Mouse (Mus musculus) Patski (cell line): ENCODE measurements at regions not wholly inside any gene's neighbourhood (a gene's known extent, or its start where the extent isn't known, plus 50 kb on each side); places are given as distances from the start of the nearest gene placed in this dataset.
"Not testable (repeated sequence)": the region's sequence is repeated elsewhere in the genome, so short reads cannot be mapped to it uniquely, and the experiment has no call there.

Experiments used
- ATAC-seq: fragments of 100-300 bp; one replicate; pipeline ENCODE4 v1.8.0; 2021
- CTCF ChIA-PET: fragments of 350-600 bp; sonication (Branson Sonifier 250); formaldehyde crosslinking; loops from one replicate; lab custom pipeline; 2022; ENCODE audit warnings: inconsistent platforms; lab: Charles Lee
- POLR2A ChIA-PET: fragments of 350-600 bp; sonication (Branson Sonifier 250); formaldehyde crosslinking; loops from one replicate; lab custom pipeline; 2022; ENCODE audit warnings: antibody characterized with exemption, inconsistent platforms; lab: Charles Lee
- DNase-seq: peaks from one replicate; pipeline ENCODE4 v3.0.0-alpha.2; 2011; ENCODE audit warnings: low read depth, low spot score
- H3K27me3 ChIP-seq: fragments of 371-371 bp; one replicate; pipeline ENCODE4 v1.5.1; 2021
- CTCF ChIP-seq: fragments of 100-300 bp; IDR thresholded peaks from one replicate; pipeline ENCODE4 v1.5.1; 2021
- in situ Hi-C: fragments of 300-500 bp; cut with MboI; formaldehyde crosslinking; loops from 3 replicates; pipeline ENCODE4 v1.11.1; 2018; ENCODE audit warnings: low pct_unique_long_range_greater_than_20kb, mixed read lengths

DNA sequence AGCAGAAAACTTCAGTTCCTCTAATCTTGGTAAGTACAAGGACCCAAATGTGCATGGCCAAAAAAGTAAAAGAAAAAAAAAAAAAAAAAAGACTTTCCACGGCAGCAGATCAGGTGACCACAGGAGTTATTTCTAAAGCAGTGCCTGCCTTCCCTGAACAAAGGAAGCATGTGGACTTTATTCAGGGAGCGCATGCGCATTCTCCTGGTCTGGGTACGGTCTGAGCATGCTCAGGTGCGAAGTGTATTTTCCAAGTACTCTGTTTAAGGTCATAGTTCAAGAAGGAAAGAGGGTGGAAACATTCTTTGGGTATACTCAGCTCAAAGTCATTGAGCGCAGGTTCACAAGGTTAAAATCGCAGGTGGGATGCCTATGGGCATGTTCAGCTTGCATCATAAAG lies 103.1 kb upstream of the Eif4g2 start:
- no peak for ATAC-seq
- no peaks in the 10 kb centered on the region for H3K27me3 ChIP-seq
- no peak for TF ChIP-seq CTCF
- in situ Hi-C loops = no loop called here
- POLR2A ChIA-PET = interaction anchor here (0.6 to 0.7 kb wide), 2 partner anchors 721 to 881 kb away, joined by 3 to 4 read pairs; no protein-coding TSS in a partner anchor
- CTCF ChIA-PET = interaction anchor here (1.1 kb wide), 1 partner anchor 56 kb away, joined by 4 read pairs; no protein-coding TSS in a partner anchor
- no peak for DNase-seq

DNA sequence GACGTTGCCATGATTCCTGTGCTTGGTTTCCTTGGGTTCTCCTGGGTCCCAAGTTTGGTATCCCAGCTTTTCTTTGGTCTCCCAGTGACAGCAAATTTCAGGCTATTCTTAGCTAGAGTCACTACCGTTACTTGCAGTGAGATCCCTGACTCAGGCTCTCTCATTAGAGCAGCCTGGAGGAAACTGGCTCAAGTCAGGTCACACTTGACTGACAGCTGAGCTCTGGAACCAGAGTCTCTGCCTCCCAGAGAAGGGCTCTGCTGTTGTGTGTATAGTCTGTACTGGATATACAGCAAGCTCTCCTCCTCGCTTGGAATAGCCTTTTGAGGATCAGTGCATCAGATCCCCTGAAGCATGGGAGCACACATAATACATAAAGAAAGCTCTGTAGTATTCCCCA lies 100.7 kb upstream of the Eif4g2 start:
- POLR2A ChIA-PET = interaction anchor here (0.6 kb wide), 1 partner anchor 55 kb away, joined by 5 read pairs; no protein-coding TSS in a partner anchor
- peak; percentile 55 for ATAC-seq
- TF ChIP-seq CTCF = no peak
- in situ Hi-C loops = loop anchor here (5.0 kb wide), 2 partner anchors 59 to 779 kb away; no protein-coding TSS in a partner anchor
- H3K27me3 ChIP-seq = no peaks in the 10 kb centered on the region
- CTCF ChIA-PET = interaction anchor here (0.9 to 5.9 kb wide), 7 partner anchors 10 to 134 kb away, joined by 3 to 55 read pairs (median 3); no protein-coding TSS in a partner anchor
- peak; percentile 49 for DNase-seq

DNA sequence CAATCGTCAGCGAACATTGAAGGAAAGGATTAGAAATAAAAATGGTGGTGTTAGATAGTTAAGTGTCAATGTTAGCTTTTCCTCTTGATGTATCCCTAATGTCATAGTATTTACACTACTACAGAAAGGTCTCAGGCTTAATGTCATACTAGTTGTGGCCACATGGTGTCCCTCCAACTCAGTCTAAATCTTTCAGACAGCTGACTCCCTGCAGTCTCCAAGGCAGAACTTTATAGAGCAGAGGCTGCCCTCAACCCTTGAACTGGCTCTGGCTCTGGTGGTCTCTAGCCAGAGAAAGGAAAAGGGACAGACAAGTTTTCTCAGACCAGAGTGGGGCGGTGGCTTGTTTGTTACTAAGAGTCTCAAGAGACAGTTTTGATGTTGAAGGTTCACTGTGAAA lies 99.5 kb upstream of the Eif4g2 start:
- ATAC-seq (no peak), DNase-seq (no peak)
- in situ Hi-C loops = loop anchor here (5.0 kb wide), 2 partner anchors 60 to 780 kb away; no protein-coding TSS in a partner anchor
- no peaks in the 10 kb centered on the region for H3K27me3 ChIP-seq
- ChIA-PET CTCF (interaction anchor here (0.7 to 5.9 kb wide), 11 partner anchors 11 to 786 kb away, joined by 3 to 55 read pairs (median 3); no protein-coding TSS in a partner anchor), POLR2A (interaction anchor here (1.3 kb wide), 1 partner anchor 100 kb away, joined by 5 read pairs; the partner anchor contains the start of gene Eif4g2)
- peak; percentile 82 for TF ChIP-seq CTCF

DNA sequence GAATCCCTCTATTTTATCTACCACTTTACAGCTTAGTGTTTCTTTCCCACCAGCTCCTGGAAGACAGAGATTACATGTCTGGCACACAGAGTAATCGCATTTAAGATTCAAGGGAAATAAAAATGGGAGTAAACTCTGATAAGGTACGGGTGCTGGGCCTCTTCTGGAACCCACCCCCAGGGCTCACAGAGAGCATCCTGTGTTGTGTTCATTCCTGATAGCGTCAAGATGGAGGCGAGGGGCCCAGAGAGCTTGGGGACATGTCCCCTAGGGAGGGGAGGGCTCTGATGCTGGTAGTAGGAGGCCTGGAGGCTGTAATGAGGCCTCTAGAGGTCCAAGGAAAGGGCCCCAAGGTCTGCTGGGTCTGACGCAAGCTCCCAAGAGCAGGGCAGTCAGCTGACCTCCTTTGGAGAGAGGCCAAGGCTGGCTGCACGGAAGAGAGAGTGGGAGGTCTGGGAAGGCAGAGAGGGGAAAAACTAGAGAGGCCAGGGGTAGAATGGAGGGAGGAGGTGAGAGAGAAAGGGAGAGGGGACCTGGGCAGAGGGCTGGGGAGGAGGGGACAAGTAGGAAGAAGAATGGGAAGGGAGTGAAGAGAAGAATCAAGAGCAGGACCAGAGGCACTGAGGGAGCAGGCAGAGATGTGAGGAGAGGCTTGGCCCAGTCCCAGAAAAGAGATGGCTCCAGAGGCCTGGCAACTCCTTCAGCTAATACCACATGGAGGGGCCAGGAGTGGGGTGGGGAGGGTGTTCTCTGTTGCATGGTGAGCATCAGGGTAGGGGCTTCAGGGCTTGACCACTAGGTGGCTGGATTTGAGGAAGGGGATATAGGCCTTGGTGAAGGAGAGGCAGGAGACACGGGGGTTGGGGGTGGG lies 96.8 kb upstream of the Eif4g2 start:
- in situ Hi-C loops = loop anchor here (5.0 kb wide), 2 partner anchors 63 to 783 kb away; no protein-coding TSS in a partner anchor
- TF ChIP-seq CTCF = no peak
- POLR2A ChIA-PET = interaction anchor here (0.9 to 1.7 kb wide), 2 partner anchors 8 to 97 kb away, joined by 3 read pairs; partner anchors contain the start of gene Eif4g2
- no peaks in the 10 kb centered on the region for H3K27me3 ChIP-seq
- DNase-seq = no peak
- CTCF ChIA-PET = interaction anchor here (1.1 to 5.9 kb wide), 4 partner anchors 12 to 790 kb away, joined by 3 to 55 read pairs (median 4); no protein-coding TSS in a partner anchor
- peak; percentile 33 for ATAC-seq

DNA sequence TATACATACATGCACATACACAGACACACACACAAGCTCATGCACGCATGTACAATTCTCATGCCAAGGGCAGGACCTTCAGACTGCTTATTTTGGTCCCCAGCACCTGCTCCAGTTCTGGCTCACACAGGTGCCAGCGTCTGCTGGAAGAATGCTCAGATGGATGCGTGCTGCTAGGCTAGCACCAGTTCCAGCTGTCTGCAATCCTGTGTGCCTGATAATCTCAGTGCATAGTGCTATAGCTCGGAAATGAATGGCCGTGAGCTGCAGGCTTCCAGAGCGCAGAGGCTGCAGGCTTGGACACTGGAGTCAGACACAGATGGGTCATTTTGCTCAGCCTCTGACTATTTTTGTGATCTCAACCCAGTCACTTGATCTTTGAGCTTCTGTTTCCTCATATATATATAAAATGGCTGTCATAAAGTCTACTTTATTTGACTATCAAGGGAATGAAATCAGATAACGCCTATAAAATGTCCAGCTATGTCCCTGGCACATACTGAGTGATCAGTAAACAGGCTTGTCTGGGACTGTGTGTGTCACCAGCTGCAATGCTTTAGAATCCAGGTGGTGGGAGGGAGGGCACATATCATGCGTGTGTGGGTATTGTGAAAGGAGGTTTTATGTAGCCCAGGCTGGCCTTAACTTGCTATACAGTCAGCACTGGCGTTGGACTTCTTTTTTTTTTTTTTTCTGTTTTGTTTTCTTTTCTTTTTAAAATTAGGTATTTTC lies 91.7 kb upstream of the Eif4g2 start:
- CTCF ChIA-PET = no interaction called here
- in situ Hi-C loops = no loop called here
- DNase-seq (no peak), ATAC-seq (no peak)
- H3K27me3 ChIP-seq = no peaks in the 10 kb centered on the region
- POLR2A ChIA-PET = no interaction called here
- TF ChIP-seq CTCF = no peak

DNA sequence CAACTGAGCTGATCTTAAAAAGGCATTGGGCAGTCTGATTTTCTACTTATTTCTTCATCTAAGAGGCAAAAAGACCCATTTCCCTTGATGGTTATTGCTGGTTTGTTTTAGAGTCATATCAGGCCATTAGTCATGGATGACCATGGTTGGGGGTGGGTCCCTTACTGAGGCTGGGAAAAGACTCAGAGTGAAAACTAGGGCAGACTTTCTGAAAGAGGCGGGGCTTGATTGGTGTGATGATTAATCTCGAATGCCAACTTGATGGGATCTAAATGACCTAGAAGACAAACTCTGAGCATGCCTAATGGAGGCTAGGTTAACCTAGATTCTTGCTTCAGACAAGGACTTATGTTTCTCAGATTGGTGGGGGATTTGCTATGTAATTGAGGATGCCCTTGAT lies 89.2 kb upstream of the Eif4g2 start:
- in situ Hi-C loops = no loop called here
- ChIA-PET CTCF (interaction anchor here (1.4 to 1.6 kb wide), 2 partner anchors 11 kb away, joined by 7 read pairs; no protein-coding TSS in a partner anchor), POLR2A (interaction anchor here (1.7 kb wide), 1 partner anchor 11 kb away, joined by 4 read pairs; no protein-coding TSS in a partner anchor)
- no peak for TF ChIP-seq CTCF
- ATAC-seq = no peak
- no peak for DNase-seq
- H3K27me3 ChIP-seq = no peaks in the 10 kb centered on the region

DNA sequence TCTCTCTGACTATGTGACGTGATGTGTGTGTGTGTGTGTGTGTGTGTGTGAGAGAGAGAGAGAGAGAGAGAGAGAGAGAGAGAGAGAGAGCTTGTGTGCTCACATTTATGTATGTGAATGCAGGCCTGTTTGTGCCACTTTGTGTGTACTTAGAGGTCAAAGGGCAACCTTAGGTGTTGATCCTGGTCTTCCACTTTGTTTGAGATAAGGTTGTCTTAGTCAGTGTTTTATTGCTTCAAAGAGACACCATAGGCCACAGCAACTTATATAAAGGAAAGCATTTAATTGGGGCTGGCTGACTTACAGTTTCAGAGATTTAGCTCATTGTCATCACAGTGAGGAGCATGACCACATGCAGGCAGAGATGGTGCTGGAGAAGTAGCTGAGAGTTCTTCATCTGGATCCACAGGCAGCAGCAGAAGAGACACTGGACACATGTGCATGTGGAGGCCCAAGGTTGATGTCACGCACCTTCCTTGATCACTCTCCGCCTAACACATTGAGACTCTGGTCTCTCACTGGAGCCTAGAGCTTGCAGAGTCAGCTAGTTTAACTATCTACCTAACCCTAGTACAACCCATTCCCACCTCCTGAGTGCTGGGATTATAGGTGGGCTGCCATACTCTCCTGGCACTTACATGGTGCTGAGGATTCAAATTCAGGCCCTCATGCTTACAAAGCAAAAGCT lies 85.9 kb upstream of the Eif4g2 start:
- ATAC-seq, DNase-seq, in situ Hi-C loops, H3K27me3 ChIP-seq, CTCF ChIA-PET: not testable (repeated sequence)
- POLR2A ChIA-PET = interaction anchor here (0.6 kb wide), 1 partner anchor 10 kb away, joined by 5 read pairs; no protein-coding TSS in a partner anchor

DNA sequence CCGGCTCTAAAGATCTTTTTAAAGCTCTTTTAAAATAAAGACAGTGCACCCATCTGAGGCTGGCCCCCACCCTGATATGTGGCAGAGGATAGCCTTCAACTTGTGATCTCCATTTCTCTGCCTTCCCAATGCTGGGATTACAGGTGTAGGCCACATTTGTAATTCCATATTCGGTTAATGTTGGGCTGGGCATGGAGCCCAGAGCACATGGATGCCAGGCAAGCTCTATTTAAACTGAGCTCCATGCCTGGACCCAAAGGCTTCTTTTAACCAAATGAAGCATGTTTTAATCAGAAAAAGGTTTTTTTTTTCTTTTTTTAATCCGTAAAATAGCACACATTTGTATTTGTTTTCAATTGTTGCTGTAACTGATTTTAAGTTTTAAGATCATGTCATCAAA lies 82.2 kb upstream of the Eif4g2 start:
- H3K27me3 ChIP-seq = no peaks in the 10 kb centered on the region
- ATAC-seq (no peak), DNase-seq (no peak)
- no peak for TF ChIP-seq CTCF
- in situ Hi-C loops = no loop called here
- CTCF ChIA-PET = interaction anchor here (1.5 kb wide), 1 partner anchor 17 kb away, joined by 3 read pairs; no protein-coding TSS in a partner anchor
- POLR2A ChIA-PET = no interaction called here

DNA sequence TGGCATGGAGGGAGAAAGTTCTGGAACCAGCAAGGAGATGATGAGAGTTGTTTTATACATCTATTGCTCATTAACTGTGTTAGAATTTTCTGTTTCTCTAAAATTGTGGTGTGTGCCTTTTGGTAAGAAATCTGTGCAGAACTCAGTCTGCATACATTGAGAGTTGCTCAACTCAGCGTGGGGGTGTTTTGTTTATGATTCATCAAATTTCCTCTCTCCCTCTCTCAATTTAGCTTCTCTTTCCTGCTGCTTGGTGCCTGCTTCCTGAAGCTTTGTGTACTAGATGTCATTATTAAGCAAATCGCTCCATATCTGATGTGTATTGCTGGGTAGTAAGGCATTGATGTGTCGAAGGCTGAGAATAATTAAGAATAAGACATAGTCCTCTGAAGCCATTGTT lies 81.4 kb upstream of the Eif4g2 start:
- no peak for ATAC-seq
- no peak for DNase-seq
- ChIA-PET CTCF (interaction anchor here (1.5 kb wide), 1 partner anchor 17 kb away, joined by 3 read pairs; no protein-coding TSS in a partner anchor), POLR2A (no interaction called here)
- H3K27me3 ChIP-seq = no peaks in the 10 kb centered on the region
- in situ Hi-C loops = no loop called here
- TF ChIP-seq CTCF = no peak
